ENCODE assay signal across 23 mouse cellular contexts in genomic region chr4:114549487-114549886, GRCm38 (mm10).
A peak's percentile ranks its signal among the peaks of the same experiment; 100 is the strongest.
DNase-seq lines count a peak whose midpoint lies in the region; ATAC-seq and TF ChIP-seq lines count a peak whose summit lies in the region.
"Had no signal": no experiment of that assay in that cellular context is flagged by ENCODE, and none has a peak within 500 bp of the region (broad histone marks: within the 10 kb centered on the region; RNA-seq: fewer than 3 reads in every experiment).

No protein-coding gene starts in this region.

- 92% methylated on average over 3 of the region's 3 CpGs for WGBS in forebrain, embryonic 11.5 days
- WGBS in forebrain, embryonic 12.5 days: 91% methylated on average over 3 of the region's 3 CpGs
- 70% methylated on average over 3 of the region's 3 CpGs for WGBS in liver, embryonic 11.5 days
- WGBS in liver, embryonic 13.5 days (ENCODE audit: insufficient replicate concordance): 49% methylated on average over 3 of the region's 3 CpGs
- 90% methylated on average over 3 of the region's 3 CpGs for WGBS in thymus, adult 2 months

- no peaks in the 10 kb centered on the region for H3K27me3 ChIP-seq in forebrain, embryonic 11.5 days (ENCODE audit: control insufficient read depth, insufficient read depth, low read length)
- H3K27me3 ChIP-seq in forebrain, embryonic 12.5 days: no peaks in the 10 kb centered on the region
- H3K27me3 ChIP-seq in liver, embryonic 11.5 days (replicated peaks; ENCODE audit: control insufficient read depth, insufficient read depth, low read length): no peaks in the 10 kb centered on the region
- H3K27me3 ChIP-seq in liver, embryonic 13.5 days: no peaks in the 10 kb centered on the region
- no peaks in the 10 kb centered on the region for H3K27me3 ChIP-seq in thymus, adult 2 months (ENCODE audit: control insufficient read depth, insufficient read depth, low read length)
- H3K27me3 ChIP-seq: heart, embryonic 12.5 days had no signal

- H3K9ac ChIP-seq in forebrain, embryonic 11.5 days (ENCODE audit: low read length): no peak overlapping the region
- H3K9ac ChIP-seq in forebrain, embryonic 12.5 days: no peak overlapping the region
- no peak overlapping the region for H3K9ac ChIP-seq in liver, embryonic 11.5 days (ENCODE audit: low read depth, low read length)
- no peak overlapping the region for H3K9ac ChIP-seq in liver, embryonic 13.5 days
- H3K9ac ChIP-seq: embryonic facial prominence, embryonic 13.5 days; heart, embryonic 12.5 days; hindbrain, embryonic 14.5 days had no signal

- H3K4me3 ChIP-seq in forebrain, embryonic 11.5 days (ENCODE audit: low read depth, low read length): no peak overlapping the region
- no peak overlapping the region for H3K4me3 ChIP-seq in forebrain, embryonic 12.5 days (replicated peaks)
- no peak overlapping the region for H3K4me3 ChIP-seq in liver, embryonic 11.5 days (ENCODE audit: low read depth, low read length)
- no peak overlapping the region for H3K4me3 ChIP-seq in liver, embryonic 13.5 days (replicated peaks)
- no peak overlapping the region for H3K4me3 ChIP-seq in thymus, adult 2 months (ENCODE audit: control insufficient read depth, insufficient read depth, low read length)
- H3K4me3 ChIP-seq: embryonic facial prominence, embryonic 13.5 days; gastrocnemius, adult 2 months; heart, embryonic 12.5 days; hindbrain, embryonic 10.5 days had no signal

- no peaks in the 10 kb centered on the region for H3K4me1 ChIP-seq in forebrain, embryonic 11.5 days (replicated peaks; ENCODE audit: control insufficient read depth, insufficient read depth, low read length)
- H3K4me1 ChIP-seq in forebrain, embryonic 12.5 days: peaks cover 8% of the 10 kb centered on the region
- H3K4me1 ChIP-seq in liver, embryonic 11.5 days (replicated peaks; ENCODE audit: control insufficient read depth, insufficient read depth, low read length): no peaks in the 10 kb centered on the region
- peaks cover 10% of the 10 kb centered on the region for H3K4me1 ChIP-seq in liver, embryonic 13.5 days (replicated peaks)
- H3K4me1 ChIP-seq in thymus, adult 2 months (replicated peaks; ENCODE audit: control insufficient read depth, insufficient read depth, low read length): no peaks in the 10 kb centered on the region

- H3K27ac ChIP-seq in forebrain, embryonic 11.5 days (ENCODE audit: low read depth, low read length): no peak overlapping the region
- no peak overlapping the region for H3K27ac ChIP-seq in forebrain, embryonic 12.5 days
- H3K27ac ChIP-seq in liver, embryonic 11.5 days (ENCODE audit: low read depth, low read length): no peak overlapping the region
- no peak overlapping the region for H3K27ac ChIP-seq in liver, embryonic 13.5 days
- no peak overlapping the region for H3K27ac ChIP-seq in thymus, adult 2 months (ENCODE audit: control insufficient read depth, insufficient read depth, low read length)
- H3K27ac ChIP-seq: embryonic facial prominence, embryonic 13.5 days; gastrocnemius, adult 2 months; hindbrain, embryonic 10.5 days; hindbrain, embryonic 14.5 days had no signal

- H3K4me2 ChIP-seq in forebrain, embryonic 11.5 days (ENCODE audit: low read depth, low read length, severe bottlenecking): no peak overlapping the region
- no peak overlapping the region for H3K4me2 ChIP-seq in forebrain, embryonic 12.5 days
- H3K4me2 ChIP-seq in liver, embryonic 11.5 days: no peak overlapping the region
- H3K4me2 ChIP-seq in liver, embryonic 13.5 days: no peak overlapping the region
- H3K4me2 ChIP-seq: embryonic facial prominence, embryonic 13.5 days; heart, embryonic 12.5 days; hindbrain, embryonic 14.5 days had no signal

- ATAC-seq in forebrain, embryonic 11.5 days (replicated peaks; ENCODE audit: low FRiP score): no peak
- ATAC-seq in forebrain, embryonic 12.5 days (ENCODE audit: low FRiP score): no peak
- peak; percentile 79 for ATAC-seq in liver, embryonic 11.5 days (replicated peaks; ENCODE audit: low FRiP score)
- ATAC-seq in liver, embryonic 13.5 days (ENCODE audit: low read depth): peak; percentile 94
- 0 out of 2 replicates have a peak, but pooled peaks have one; percentile 17 for ATAC-seq in megakaryocyte progenitor cell, adult 5-6 weeks (replicated peaks; ENCODE audit: poor library complexity)
- ATAC-seq: CD4-positive, CD25-positive, alpha-beta regulatory T cell, adult 4 months; forebrain, embryonic 14.5 days had no signal

- H3K36me3 ChIP-seq in forebrain, embryonic 11.5 days (ENCODE audit: control insufficient read depth, insufficient read depth, low read length): no peaks in the 10 kb centered on the region
- no peaks in the 10 kb centered on the region for H3K36me3 ChIP-seq in forebrain, embryonic 12.5 days (replicated peaks)
- no peaks in the 10 kb centered on the region for H3K36me3 ChIP-seq in liver, embryonic 11.5 days (ENCODE audit: control insufficient read depth, insufficient read depth, low read length)
- H3K36me3 ChIP-seq in liver, embryonic 13.5 days: no peaks in the 10 kb centered on the region
- no peaks in the 10 kb centered on the region for H3K36me3 ChIP-seq in thymus, adult 2 months (ENCODE audit: control insufficient read depth, insufficient read depth, low read length)
- H3K36me3 ChIP-seq: embryonic facial prominence, embryonic 13.5 days; G1E; heart, embryonic 12.5 days; hindbrain, embryonic 10.5 days had no signal

- H3K9me3 ChIP-seq in forebrain, embryonic 11.5 days (ENCODE audit: control insufficient read depth, low read length): no peaks in the 10 kb centered on the region
- no peaks in the 10 kb centered on the region for H3K9me3 ChIP-seq in forebrain, embryonic 12.5 days
- no peaks in the 10 kb centered on the region for H3K9me3 ChIP-seq in liver, embryonic 11.5 days (ENCODE audit: control insufficient read depth, low read length)
- no peaks in the 10 kb centered on the region for H3K9me3 ChIP-seq in liver, embryonic 13.5 days (replicated peaks)
- H3K9me3 ChIP-seq: embryonic facial prominence, embryonic 13.5 days; heart, embryonic 12.5 days; hindbrain, embryonic 10.5 days had no signal

- TF ChIP-seq CTCF in thymus, adult 2 months (IDR thresholded peaks at IDR 0.05; ENCODE audit: borderline replicate concordance, control insufficient read depth, extremely low read depth, insufficient read depth, low read length, poor library complexity): no peak

- DNase-seq in forebrain, embryonic 11.5 days (ENCODE audit: low spot score): peak; percentile 3
- DNase-seq in liver, embryonic 11.5 days (ENCODE audit: low spot score): no peak
- no peak for DNase-seq in liver
- DNase-seq in liver, embryonic 13.5 days: peak; percentile 9
- no peak for DNase-seq in layer of hippocampus, postnatal 36 days
- no peak for DNase-seq in thymus, adult 2 months
- DNase-seq: adrenal gland, adult 8-10 months; adrenal gland, postnatal 36 days; B cell, adult 2 months; cerebellum, adult 11-12 months; cerebellum, adult 9-10 months; cerebellum, postnatal 36 days; gastrocnemius, adult 2 months; gastrocnemius, postnatal 25 days had no signal

- no peak for TF ChIP-seq POLR2A in thymus, adult 2 months (IDR thresholded peaks at IDR 0.05; ENCODE audit: control insufficient read depth, extremely low read depth, insufficient read depth, low read length, poor library complexity)

Comparison
In these comparisons a context has a peak if more than half of its experiments do, and no peak if none do; other contexts are left out.
1. DNase-seq: peak in forebrain, embryonic 11.5 days (single experiment) and liver, embryonic 13.5 days (single experiment); none in liver, embryonic 11.5 days (single experiment), liver (single experiment), layer of hippocampus, postnatal 36 days (0 of 2) and thymus, adult 2 months (single experiment).
2. ATAC-seq: peak in liver, embryonic 11.5 days (single experiment), liver, embryonic 13.5 days (single experiment) and megakaryocyte progenitor cell, adult 5-6 weeks (single experiment); none in forebrain, embryonic 11.5 days (single experiment) and forebrain, embryonic 12.5 days (single experiment).